Mouse (Mus musculus): ENCODE measurements around the gene Rab23. TPM values are rescaled to one million over a fixed set of nuclear protein-coding genes. Genes with fewer than 3 reads are reported as not detected.

Gene Rab23
- polyA plus RNA-seq (2012; rRNA removed), result 1.8 and 2.7 TPM in 2 replicates

DNA sequence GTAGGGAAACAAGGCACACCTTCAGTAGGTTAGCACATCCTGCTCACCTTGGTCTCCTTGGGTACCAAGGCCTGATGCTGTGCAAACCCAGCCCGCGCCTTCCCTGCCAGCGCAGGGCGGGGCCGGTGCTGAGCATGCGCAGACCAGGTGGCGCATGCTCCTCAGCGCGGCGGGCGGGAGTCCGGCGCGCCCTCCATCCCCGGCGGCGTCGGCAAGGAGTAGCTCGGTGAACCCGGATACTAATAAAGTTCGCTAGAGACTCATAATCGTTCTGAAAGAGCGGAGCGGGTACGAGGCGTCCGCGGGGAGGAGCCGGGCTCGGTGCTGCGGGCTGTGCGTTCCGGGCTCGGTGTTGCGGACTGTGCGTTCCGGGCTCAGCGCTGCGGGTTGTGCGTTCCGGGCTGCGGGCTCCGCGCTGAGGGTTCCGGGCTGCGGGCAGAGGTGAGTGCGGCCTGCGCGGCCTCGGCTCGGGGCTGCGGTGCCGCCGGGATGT lies at the start of gene Rab23:
Gene Rab23 (plus strand): TSS at position 155 of the 493 bp plus-strand sequence.

DNA sequence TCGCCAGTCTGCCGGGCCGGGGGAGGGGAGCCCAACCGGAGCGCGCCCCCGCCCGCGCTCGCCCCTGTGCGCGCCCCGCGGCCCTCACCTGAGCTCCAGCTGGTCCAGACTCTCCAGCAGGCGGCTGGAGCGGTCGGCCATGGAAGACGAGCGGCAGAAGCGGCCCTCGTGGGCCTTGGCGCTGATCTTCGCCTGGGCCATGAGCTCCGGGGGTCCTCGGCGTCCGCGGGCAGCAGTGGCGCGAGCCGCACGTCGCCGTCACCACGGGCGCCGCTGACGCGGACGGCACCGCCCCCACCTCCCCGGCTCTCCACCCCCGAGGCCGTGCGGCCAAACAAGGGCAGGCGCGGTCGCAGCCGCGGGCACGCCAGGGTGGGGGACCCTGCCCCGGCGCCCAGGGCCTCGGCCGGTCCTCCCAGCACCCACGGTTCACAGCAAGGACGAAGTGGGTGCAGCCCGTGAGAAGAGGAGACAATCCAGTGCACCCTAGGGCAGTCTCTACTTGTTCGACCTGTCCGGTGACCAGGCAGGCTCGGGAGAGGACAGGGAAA lies 37.9 kb downstream of the Rab23 start, which contains the start of gene Bag2:
Gene Bag2 (minus strand): TSS at position 305 of the 551 bp plus-strand sequence.

Other genes starting within 250 kb of the Rab23 start
- gene Prim2, start 50.1 kb upstream of the Rab23 start, polyA plus RNA-seq (2012; rRNA removed), result 14.3 and 15.8 TPM in 2 replicates
- gene Bag2, start 37.9 kb downstream of the Rab23 start, polyA plus RNA-seq (2012; rRNA removed), result 17.0 TPM in 2 replicates
- gene Zfp451, start 94.7 kb downstream of the Rab23 start, polyA plus RNA-seq (2012; rRNA removed), result 4.1 and 4.8 TPM in 2 replicates
- 0.17 and 0.20 TPM in 2 replicates for gene Bend6, start 187.9 kb downstream of the Rab23 start, polyA plus RNA-seq (2012; rRNA removed)
- 11.3 and 15.3 TPM in 2 replicates for gene Dst, start 188.3 kb downstream of the Rab23 start, polyA plus RNA-seq (2012; rRNA removed)

All from liver, embryonic 18 days (tissue).